Mouse (Mus musculus) MEL (cell line): ENCODE results near the gene Mrpl35.

Source experiments
- CTCF ChIP-seq, 3 experiments: IDR thresholded peaks in 2 of 3; conservative IDR thresholded peaks in 1 of 3; 2 replicates each; pipeline ENCODE4 v1.5.1; 2011 to 2012; ENCODE audit warnings: low read length in 3 of 3, low read depth in 2 of 3, mild to moderate bottlenecking in 2 of 3, improper control_type of control experiment in 1 of 3, inconsistent platforms in 1 of 3, mixed read lengths in 1 of 3, moderate library complexity in 1 of 3; ENCODE audit not compliant: control insufficient read depth in 1 of 3, insufficient read depth in 1 of 3, poor library complexity in 1 of 3, severe bottlenecking in 1 of 3
- EP300 ChIP-seq, 2 experiments: IDR thresholded peaks; 2 replicates each; pipeline ENCODE4 v1.6.1; 2011; ENCODE audit warnings: improper control_type of control experiment in 2 of 2, low read length in 2 of 2, low read depth in 1 of 2, mild to moderate bottlenecking in 1 of 2
- MAX ChIP-seq: IDR thresholded peaks from 2 replicates; pipeline ENCODE4 v1.6.1; 2011; ENCODE audit warnings: low read length, improper control_type of control experiment

DNA sequence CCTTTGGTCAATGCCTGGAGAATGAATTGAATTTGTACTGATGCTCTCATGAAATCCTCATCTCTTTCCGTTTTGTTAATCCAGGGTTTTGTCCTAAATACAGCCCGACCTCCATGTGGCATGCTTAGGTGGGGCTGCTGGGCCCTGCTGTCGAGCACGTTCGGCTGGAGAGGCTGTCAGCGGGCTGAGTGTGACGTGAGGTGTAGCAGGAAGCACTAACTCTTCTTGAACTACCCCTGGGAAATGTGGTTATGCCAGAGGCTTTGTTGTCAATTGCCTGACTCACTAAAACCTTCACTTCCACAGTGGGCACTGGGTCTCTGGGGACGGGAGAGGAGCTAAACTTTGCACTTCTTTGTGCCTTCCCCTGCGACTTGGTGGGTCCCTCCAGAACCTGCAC lies 38.4 kb downstream of the Mrpl35 start:
- TF ChIP-seq MAX (no peak), EP300 (IDR thresholded peaks at IDR 0.05; ENCODE audit: low read depth in 1 of 2, low read length in 2 of 2) (no peak), CTCF (IDR thresholded peaks at IDR 0.05 in 2 of 3, conservative IDR thresholded peaks at IDR 0.05 in 1 of 3; ENCODE audit: control insufficient read depth in 1 of 3, insufficient read depth in 1 of 3, low read depth in 2 of 3, low read length in 3 of 3, poor library complexity in 1 of 3, severe bottlenecking in 1 of 3) (no peak)
